Mouse (Mus musculus): ENCODE measurements around the gene Slc15a5. TPM values are rescaled to one million over a fixed set of nuclear protein-coding genes. Genes with fewer than 3 reads are reported as not detected.

The Slc15a5 gene
- total RNA-seq, 2 experiments from 2014 or later, result 0.44 TPM; not detected in 1

Other genes starting within 250 kb of the Slc15a5 start
- gene Mgst1, start 60.4 kb upstream of the Slc15a5 start, total RNA-seq (2021), result 1 to 10 TPM; 9.4 to 9.8 TPM